Mouse (Mus musculus): Measurements from ENCODE around the gene Dyrk3. TPM values are rescaled to one million over a fixed set of nuclear protein-coding genes. Genes with fewer than 3 reads are reported as not detected.

Gene Dyrk3
- polyA plus RNA-seq, 1 experiment from 2014 or later = 2.1 TPM

GRCm38 (mm10) chr1:131085272-131085671 lies 52.9 kb downstream of the Dyrk3 start:
- no peaks in the 10 kb centered on the region for H3K27me3 ChIP-seq (ENCODE audit: control insufficient read depth, insufficient read depth, low read length)
- no peak for ATAC-seq (replicated peaks; ENCODE audit: extremely low read depth, insufficient read depth, low FRiP score)
- 60% methylated on average over 3 of the region's 3 CpGs for WGBS

DNA sequence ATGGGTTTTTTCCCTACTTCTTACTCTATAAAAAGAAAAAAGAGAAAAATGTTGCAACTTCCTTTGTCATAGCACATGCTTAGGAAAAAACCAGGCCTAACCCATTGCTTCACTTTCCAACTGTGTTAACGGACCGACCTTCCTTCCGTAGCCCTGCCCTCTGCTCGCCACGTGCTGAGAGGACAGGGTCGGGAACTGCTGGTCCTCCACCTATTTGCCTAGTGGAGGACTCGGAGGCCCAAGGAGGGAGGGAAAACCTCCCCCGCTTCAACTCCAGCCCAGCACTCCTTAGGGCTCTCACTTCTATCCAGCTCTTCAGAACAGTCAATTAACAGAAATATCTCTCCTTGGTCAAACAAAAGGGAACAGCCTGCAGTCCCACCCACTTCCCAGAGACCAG lies 53.9 kb downstream of the Dyrk3 start:
- peak overlapping the region; percentile 75 for H3K27ac ChIP-seq (ENCODE audit: low read length)
- no peaks in the 10 kb centered on the region for H3K36me3 ChIP-seq (ENCODE audit: control insufficient read depth, insufficient read depth)
- H3K4me1 ChIP-seq (ENCODE audit: control insufficient read depth, insufficient read depth, low read length) = peaks cover 95% of the 10 kb centered on the region
- peak; percentile 20; the same call in 1 of the 2 replicates for ATAC-seq (replicated peaks; ENCODE audit: extremely low read depth, insufficient read depth, low FRiP score)
- 21% methylated on average over 8 of the region's 8 CpGs for WGBS
- peak overlapping the region; percentile 22 for H3K4me2 ChIP-seq (ENCODE audit: low read depth, low read length)
- H3K4me3 ChIP-seq (ENCODE audit: low read length) = no peak overlapping the region
- H3K27me3 ChIP-seq (ENCODE audit: control insufficient read depth, insufficient read depth, low read length) = no peaks in the 10 kb centered on the region
- no peaks in the 10 kb centered on the region for H3K9me3 ChIP-seq (replicated peaks; ENCODE audit: control insufficient read depth, low read length)
- H3K9ac ChIP-seq (ENCODE audit: low read length) = peak overlapping the region; percentile 31; the same call in 1 of the 2 replicates

More at GRCm38 (mm10) chr1:131085272-131085671, 52.9 kb downstream of the Dyrk3 start:
- Histone ChIP-seq H3K4me2 (ENCODE audit: low read depth, low read length) (no peak overlapping the region), H3K4me3 (ENCODE audit: low read length) (no peak overlapping the region), H3K36me3 (ENCODE audit: control insufficient read depth, insufficient read depth) (no peaks in the 10 kb centered on the region), H3K27ac (ENCODE audit: low read length) (no peak overlapping the region), H3K4me1 (ENCODE audit: control insufficient read depth, insufficient read depth, low read length) (peaks cover 96% of the 10 kb centered on the region), H3K9ac (ENCODE audit: low read length) (no peak overlapping the region), H3K9me3 (replicated peaks; ENCODE audit: control insufficient read depth, low read length) (no peaks in the 10 kb centered on the region)

DNA sequence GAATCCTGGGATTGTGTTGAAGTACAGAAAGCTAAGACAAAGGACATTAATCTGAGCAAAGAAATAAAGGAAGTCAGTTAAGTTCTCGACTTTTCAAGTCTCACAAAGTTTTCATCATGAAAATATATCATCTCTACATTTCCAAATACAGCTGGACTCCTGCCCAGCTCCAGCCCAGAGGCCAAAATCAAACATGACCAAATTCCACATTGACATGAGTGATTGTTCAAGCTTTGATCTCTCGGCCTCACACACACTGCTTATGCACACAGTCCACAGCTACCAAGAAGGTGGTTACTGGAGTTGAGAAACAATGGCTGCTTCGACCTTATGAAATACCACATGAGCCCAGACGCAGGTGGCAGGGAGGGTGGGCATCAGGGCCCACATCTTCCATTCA lies 54.5 kb downstream of the Dyrk3 start:
- 28% methylated on average over 4 of the region's 4 CpGs for WGBS
- Histone ChIP-seq H3K9me3 (replicated peaks; ENCODE audit: control insufficient read depth, low read length) (no peaks in the 10 kb centered on the region), H3K4me2 (ENCODE audit: low read depth, low read length) (peak overlapping the region; percentile 22; the same call in 1 of the 2 replicates), H3K9ac (ENCODE audit: low read length) (peak overlapping the region; percentile 31; the same call in 1 of the 2 replicates), H3K36me3 (ENCODE audit: control insufficient read depth, insufficient read depth) (no peaks in the 10 kb centered on the region), H3K4me3 (ENCODE audit: low read length) (no peak overlapping the region), H3K27ac (ENCODE audit: low read length) (peak overlapping the region; percentile 75), H3K4me1 (ENCODE audit: control insufficient read depth, insufficient read depth, low read length) (peaks cover 95% of the 10 kb centered on the region), H3K27me3 (ENCODE audit: control insufficient read depth, insufficient read depth, low read length) (no peaks in the 10 kb centered on the region)
- no peak for ATAC-seq (replicated peaks; ENCODE audit: extremely low read depth, insufficient read depth, low FRiP score)

GRCm38 (mm10) chr1:131083122-131083521 lies 55.0 kb downstream of the Dyrk3 start:
- no peak overlapping the region for H3K4me2 ChIP-seq (ENCODE audit: low read depth, low read length)

GRCm38 (mm10) chr1:131080686-131081085 lies 57.5 kb downstream of the Dyrk3 start:
- no peak overlapping the region; the same call in 1 of the 2 replicates for H3K9ac ChIP-seq (ENCODE audit: low read length)
- no peaks in the 10 kb centered on the region for H3K36me3 ChIP-seq (ENCODE audit: control insufficient read depth, insufficient read depth)
- H3K27me3 ChIP-seq (ENCODE audit: control insufficient read depth, insufficient read depth, low read length) = no peaks in the 10 kb centered on the region
- H3K9me3 ChIP-seq (replicated peaks; ENCODE audit: control insufficient read depth, low read length) = no peaks in the 10 kb centered on the region
- peak overlapping the region; percentile 75 for H3K27ac ChIP-seq (ENCODE audit: low read length)
- peaks cover 91% of the 10 kb centered on the region for H3K4me1 ChIP-seq (ENCODE audit: control insufficient read depth, insufficient read depth, low read length)
- H3K4me3 ChIP-seq (ENCODE audit: low read length) = no peak overlapping the region
- no peak overlapping the region for H3K4me2 ChIP-seq (ENCODE audit: low read depth, low read length)
- 59% methylated on average over 1 of the region's 1 CpGs for WGBS
- ATAC-seq (replicated peaks; ENCODE audit: extremely low read depth, insufficient read depth, low FRiP score) = no peak

More at GRCm38 (mm10) chr1:131083122-131083521, 55.0 kb downstream of the Dyrk3 start:
- no peaks in the 10 kb centered on the region for H3K9me3 ChIP-seq (replicated peaks; ENCODE audit: control insufficient read depth, low read length)
- no peaks in the 10 kb centered on the region for H3K36me3 ChIP-seq (ENCODE audit: control insufficient read depth, insufficient read depth)
- WGBS = 31% methylated on average over 5 of the region's 5 CpGs
- peaks cover 95% of the 10 kb centered on the region for H3K4me1 ChIP-seq (ENCODE audit: control insufficient read depth, insufficient read depth, low read length)
- H3K4me3 ChIP-seq (ENCODE audit: low read length) = no peak overlapping the region
- H3K9ac ChIP-seq (ENCODE audit: low read length) = no peak overlapping the region
- ATAC-seq (replicated peaks; ENCODE audit: extremely low read depth, insufficient read depth, low FRiP score) = no peak
- H3K27ac ChIP-seq (ENCODE audit: low read length) = peak overlapping the region; percentile 75
- H3K27me3 ChIP-seq (ENCODE audit: control insufficient read depth, insufficient read depth, low read length) = no peaks in the 10 kb centered on the region

DNA sequence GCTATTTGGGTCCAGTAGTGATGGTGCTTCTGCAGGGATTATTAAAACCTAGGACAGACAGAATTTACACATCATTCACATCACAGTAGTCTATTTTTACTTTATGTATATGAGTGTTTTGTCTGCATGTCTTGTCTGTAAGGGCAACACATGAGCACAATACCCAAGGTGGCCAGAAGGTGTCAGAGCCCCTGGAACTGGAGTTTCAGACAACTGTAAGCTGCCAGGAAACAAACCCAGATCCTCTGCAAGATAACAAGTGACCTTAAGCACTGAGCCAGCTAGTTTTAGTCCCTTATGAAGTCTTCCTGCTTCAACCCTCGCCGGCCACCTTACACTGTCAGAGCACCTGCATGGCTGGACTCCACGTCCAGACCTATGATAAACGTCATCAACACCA lies 58.4 kb downstream of the Dyrk3 start:
- Histone ChIP-seq H3K4me2 (ENCODE audit: low read depth, low read length) (no peak overlapping the region), H3K36me3 (ENCODE audit: control insufficient read depth, insufficient read depth) (no peaks in the 10 kb centered on the region), H3K27ac (ENCODE audit: low read length) (no peak overlapping the region), H3K27me3 (ENCODE audit: control insufficient read depth, insufficient read depth, low read length) (no peaks in the 10 kb centered on the region), H3K9ac (ENCODE audit: low read length) (no peak overlapping the region), H3K4me3 (ENCODE audit: low read length) (no peak overlapping the region), H3K9me3 (replicated peaks; ENCODE audit: control insufficient read depth, low read length) (no peaks in the 10 kb centered on the region), H3K4me1 (ENCODE audit: control insufficient read depth, insufficient read depth, low read length) (peaks cover 92% of the 10 kb centered on the region)
- WGBS = 54% methylated on average over 4 of the region's 4 CpGs
- 0 out of 2 replicates have a peak, but pooled peaks have one; percentile 9 for ATAC-seq (replicated peaks; ENCODE audit: extremely low read depth, insufficient read depth, low FRiP score)

- Histone ChIP-seq H3K4me3 (ENCODE audit: low read length) (no peak overlapping the region), H3K27me3 (ENCODE audit: control insufficient read depth, insufficient read depth, low read length) (no peaks in the 10 kb centered on the region), H3K9ac (ENCODE audit: low read length) (peak overlapping the region; percentile 48), H3K4me2 (ENCODE audit: low read depth, low read length) (no peak overlapping the region), H3K4me1 (ENCODE audit: control insufficient read depth, insufficient read depth, low read length) (peaks cover 92% of the 10 kb centered on the region), H3K27ac (ENCODE audit: low read length) (peak overlapping the region; percentile 60), H3K36me3 (ENCODE audit: control insufficient read depth, insufficient read depth) (no peaks in the 10 kb centered on the region), H3K9me3 (replicated peaks; ENCODE audit: control insufficient read depth, low read length) (no peaks in the 10 kb centered on the region)
- 61% methylated on average over 3 of the region's 3 CpGs for WGBS
- ATAC-seq (replicated peaks; ENCODE audit: extremely low read depth, insufficient read depth, low FRiP score) = no peak
These were observed 59.3 kb downstream of the Dyrk3 start for GRCm38 (mm10) chr1:131078761-131079330.

Other genes with a start within 250 kb of the Dyrk3 start
- not detected in 2 replicates for gene Il20, start 226.9 kb downstream of the Dyrk3 start, polyA plus RNA-seq (2015; fragmentation: Nextera tagmentation; extraction: Ambion mirVana)
- not detected in 2 replicates for gene Il19, start 198.2 kb downstream of the Dyrk3 start, polyA plus RNA-seq (2015; fragmentation: Nextera tagmentation; extraction: Ambion mirVana)
- 0.11 and 0.14 TPM in 2 replicates for gene Il10, start 118.5 kb downstream of the Dyrk3 start, polyA plus RNA-seq (2015; fragmentation: Nextera tagmentation; extraction: Ambion mirVana)
- gene Mapkapk2, start 40.5 kb downstream of the Dyrk3 start, polyA plus RNA-seq (2015; fragmentation: Nextera tagmentation; extraction: Ambion mirVana) = 61.4 and 66.8 TPM in 2 replicates
- gene Eif2d, start 14.8 kb upstream of the Dyrk3 start, polyA plus RNA-seq (2015; fragmentation: Nextera tagmentation; extraction: Ambion mirVana) = 48.1 and 50.1 TPM in 2 replicates
- gene Rassf5, start 106.9 kb upstream of the Dyrk3 start, polyA plus RNA-seq (2015; fragmentation: Nextera tagmentation; extraction: Ambion mirVana) = 15.0 and 22.5 TPM in 2 replicates
- 4.0 and 5.0 TPM in 2 replicates for gene Ikbke, start 141.3 kb upstream of the Dyrk3 start, polyA plus RNA-seq (2015; fragmentation: Nextera tagmentation; extraction: Ambion mirVana)

Measured in heart, embryonic 16.5 days (tissue).